Mouse (Mus musculus) CD8-positive naive resting alpha-beta T cell, adult 57 days (primary cell): Measurements from ENCODE around the gene Rfc5. TPM values are rescaled to one million over a fixed set of nuclear protein-coding genes. Genes with fewer than 3 reads are reported as not detected.

ENCODE experiments used
- total RNA-seq: library from RNA; stranded (reverse); gene quantifications from one replicate; pipeline ENCODE4 v1.2.4, GENCODE M21; 2023

The Rfc5 gene
- 27.6 TPM for total RNA-seq

DNA sequence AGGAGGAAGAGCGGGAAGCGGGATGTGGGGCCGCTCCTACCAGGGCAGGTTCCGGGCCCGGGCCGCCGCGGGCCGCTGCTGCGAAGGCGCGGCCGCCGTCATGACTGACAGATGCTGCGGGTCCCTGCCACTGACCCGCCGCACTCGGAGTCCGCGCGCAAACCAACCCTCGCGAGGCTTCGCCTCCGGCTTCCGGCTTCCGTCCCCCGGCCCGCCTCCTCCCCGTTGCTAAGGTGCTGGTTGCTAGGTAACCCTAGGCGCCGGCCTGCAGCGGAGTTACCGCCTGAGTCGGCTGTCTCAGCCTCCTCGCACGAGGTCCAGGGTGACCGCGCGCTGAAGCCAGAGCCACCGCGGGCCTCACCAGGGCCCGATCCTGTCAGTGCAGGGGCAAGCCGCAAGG is at the start of gene Rfc5:
Gene Rfc5 (minus strand): TSS at position 171 of the 400 bp plus-strand sequence.

GRCm38 (mm10) chr5:117413507-117414501 is 25.0 kb upstream of the Rfc5 start, which contains the start of gene Ksr2:
Gene Ksr2, plus strand, starts transcription at chr5:117414000.

DNA sequence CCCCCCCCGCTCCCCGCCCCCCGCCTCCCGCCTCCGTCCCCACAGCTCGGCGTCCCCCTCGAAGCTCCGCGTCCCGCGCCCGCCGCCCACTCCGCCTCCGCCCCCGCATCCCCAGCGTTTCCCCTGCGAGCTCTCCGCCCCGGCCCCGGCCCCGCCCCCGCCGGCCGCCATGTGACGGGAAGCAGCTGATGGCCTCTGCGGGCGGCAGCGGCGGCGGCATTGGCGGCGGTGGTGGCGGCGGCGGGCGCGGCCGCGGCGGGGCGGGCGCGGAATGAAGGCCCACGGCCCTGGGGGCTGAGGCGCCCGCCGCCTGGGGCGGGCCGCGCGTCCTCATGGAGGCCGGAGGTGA is 31.7 kb downstream of the Rfc5 start, which contains the start of gene Wsb2:
Gene Wsb2 (plus strand): TSS at position 176 of the 349 bp plus-strand sequence.

Other genes starting within 250 kb of the Rfc5 start
- gene Pebp1, start 101.4 kb downstream of the Rfc5 start, total RNA-seq, result 107 TPM
- 0.34 TPM for gene Vsig10, start 70.0 kb downstream of the Rfc5 start, total RNA-seq
- gene Wsb2, start 31.7 kb downstream of the Rfc5 start, total RNA-seq, result 29.2 TPM
- 1.4 TPM for gene Ksr2, start 25.0 kb upstream of the Rfc5 start, total RNA-seq